Mouse (Mus musculus): ENCODE measurements at regions not wholly inside any gene's neighbourhood (a gene's known extent, or its start where the extent isn't known, plus 50 kb on each side); places are given as distances from the start of the nearest gene placed in this dataset.
"Not testable (repeated sequence)": the region's sequence is repeated elsewhere in the genome, so short reads cannot be mapped to it uniquely, and the experiment has no call there.

- DNase-seq (ENCODE audit: low spot score in 2 of 2): no peak
Measured at GRCm38 (mm10) chr17:6853641-6854040, 71.1 kb upstream of the Ezr start.

GRCm38 (mm10) chr17:6852177-6852947, 69.8 kb upstream of the Ezr start:
- peak in 1 of 2 experiments; percentile 24 for DNase-seq (ENCODE audit: low spot score in 2 of 2)

GRCm38 (mm10) chr17:6850513-6850912, 67.9 kb upstream of the Ezr start:
- no peak for DNase-seq (ENCODE audit: low spot score in 2 of 2)

DNA sequence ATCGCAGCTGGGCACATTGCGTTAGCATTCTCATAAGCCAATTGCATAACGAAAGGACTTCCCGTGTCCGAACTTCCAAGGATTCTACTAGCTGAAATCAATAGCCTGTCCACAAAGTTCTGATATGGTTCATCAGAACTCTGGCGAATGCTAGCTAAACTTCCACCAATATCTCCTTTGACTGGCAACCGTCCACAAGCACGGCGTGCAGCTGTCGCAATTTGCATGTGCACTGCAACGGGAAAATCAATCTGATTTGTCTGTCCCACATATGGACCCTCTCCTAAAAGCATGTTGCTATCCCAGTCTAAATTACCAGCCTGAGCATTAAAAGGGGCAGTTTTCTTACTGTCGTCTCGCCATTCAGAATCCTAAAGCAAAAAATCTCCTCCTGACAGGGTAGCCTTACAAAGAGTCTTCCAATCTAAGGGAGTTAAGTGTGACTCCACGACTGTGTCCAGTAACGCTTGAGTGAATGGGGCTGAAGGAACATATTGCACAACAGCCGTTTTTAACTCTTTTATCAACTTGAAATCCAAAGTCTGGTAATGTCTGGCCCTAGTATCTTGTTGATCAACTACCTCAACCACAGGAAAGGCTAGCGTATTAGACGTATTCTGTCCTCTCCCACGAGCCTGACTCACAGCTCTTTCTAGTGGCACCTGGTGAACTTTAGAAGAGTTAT, 59.3 kb upstream of the Ezr start:
- DNase-seq (ENCODE audit: low spot score in 2 of 2): not testable (repeated sequence)

DNA sequence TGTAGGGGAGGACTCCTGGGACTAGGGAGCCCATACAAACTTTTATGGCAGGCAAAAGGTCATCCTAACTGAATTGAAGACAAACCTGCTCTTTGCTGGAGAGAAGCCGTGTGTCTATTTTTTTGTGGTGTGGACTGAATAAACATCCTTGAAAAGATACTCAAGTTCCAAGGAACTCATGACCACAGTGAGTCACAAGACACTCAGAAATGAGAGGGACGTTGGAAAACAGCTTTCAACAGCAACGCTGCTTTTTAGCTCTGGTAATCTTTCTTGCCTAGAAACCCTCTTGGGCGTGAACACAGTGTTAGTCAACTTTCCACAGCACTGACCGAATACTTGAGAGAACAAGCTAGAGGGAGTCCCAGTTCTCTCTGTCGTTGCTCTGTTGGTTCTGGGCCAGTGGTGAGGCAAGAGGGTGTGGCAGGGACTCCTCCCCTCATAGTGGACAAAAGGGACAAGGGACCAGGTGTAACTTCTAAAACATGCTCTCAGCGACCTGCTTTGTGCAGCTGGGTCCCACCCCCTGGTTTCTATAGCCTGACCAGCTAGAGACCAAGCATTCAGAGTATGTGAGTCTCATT, 52.8 kb upstream of the Ezr start:
- no peak for DNase-seq (ENCODE audit: low spot score in 2 of 2)

Data from natural killer cell, adult 2 months (primary cell).